Mouse (Mus musculus): Measurements from ENCODE around the gene Slc10a7. TPM values are rescaled to one million over a fixed set of nuclear protein-coding genes. Genes with fewer than 3 reads are reported as not detected.
A peak's percentile ranks its signal among the peaks of the same experiment; 100 is the strongest.
"Not testable (repeated sequence)": the region's sequence is repeated elsewhere in the genome, so short reads cannot be mapped to it uniquely, and the experiment has no call there.

The Slc10a7 gene
- polyA plus RNA-seq, 1 experiment from 2014 or later, result 9.5 TPM

GRCm38 (mm10) chr8:78716546-78716945 is 207.4 kb downstream of the Slc10a7 start:
- WGBS, result 89% methylated on average over 7 of the region's 7 CpGs
- Histone ChIP-seq H3K27ac (no peak overlapping the region), H3K9me3 (replicated peaks) (no peaks in the 10 kb centered on the region; the same call in 1 of the 2 replicates), H3K36me3 (peaks cover 7% of the 10 kb centered on the region), H3K4me3 (no peak overlapping the region), H3K4me1 (peaks cover 30% of the 10 kb centered on the region), H3K27me3 (ENCODE audit: low read depth, poor library complexity, severe bottlenecking) (no peaks in the 10 kb centered on the region)
- no peak for DNase-seq (ENCODE audit: low spot score)

- H3K27me3 ChIP-seq (ENCODE audit: low read depth, poor library complexity, severe bottlenecking); DNase-seq (ENCODE audit: low spot score); H3K4me3 ChIP-seq; H3K27ac ChIP-seq; H3K9me3 ChIP-seq (replicated peaks); H3K36me3 ChIP-seq: not testable (repeated sequence)
- WGBS, result 92% methylated on average over 10 of the region's 10 CpGs
- peaks cover 30% of the 10 kb centered on the region for H3K4me1 ChIP-seq
Observed at GRCm38 (mm10) chr8:78717191-78717590, 208.0 kb downstream of the Slc10a7 start.

GRCm38 (mm10) chr8:78719279-78720040 is 210.3 kb downstream of the Slc10a7 start:
- Histone ChIP-seq H3K9me3 (replicated peaks) (no peaks in the 10 kb centered on the region; the same call in 1 of the 2 replicates), H3K36me3 (peaks cover 7% of the 10 kb centered on the region), H3K4me3 (no peak overlapping the region), H3K27ac (peak overlapping the region; percentile 76), H3K27me3 (ENCODE audit: low read depth, poor library complexity, severe bottlenecking) (no peaks in the 10 kb centered on the region), H3K4me1 (peaks cover 17% of the 10 kb centered on the region)
- WGBS, result 83% methylated on average over 10 of the region's 10 CpGs
- no peak for DNase-seq (ENCODE audit: low spot score)

- DNase-seq (ENCODE audit: low spot score), result no peak
- Histone ChIP-seq H3K27me3 (ENCODE audit: low read depth, poor library complexity, severe bottlenecking) (no peaks in the 10 kb centered on the region), H3K9me3 (replicated peaks) (no peaks in the 10 kb centered on the region; the same call in 1 of the 2 replicates), H3K4me3 (no peak overlapping the region), H3K27ac (peak overlapping the region; percentile 76), H3K4me1 (peaks cover 16% of the 10 kb centered on the region), H3K36me3 (peaks cover 7% of the 10 kb centered on the region)
- 65% methylated on average over 8 of the region's 8 CpGs for WGBS
Observed at GRCm38 (mm10) chr8:78720041-78720414, 210.9 kb downstream of the Slc10a7 start.

- H3K27me3 ChIP-seq (ENCODE audit: low read depth, poor library complexity, severe bottlenecking), result no peaks in the 10 kb centered on the region
- no peak overlapping the region for H3K27ac ChIP-seq
- 94% methylated on average over 5 of the region's 5 CpGs for WGBS
- peaks cover 16% of the 10 kb centered on the region for H3K4me1 ChIP-seq
- H3K9me3 ChIP-seq (replicated peaks), result no peaks in the 10 kb centered on the region; the same call in 1 of the 2 replicates
- peaks cover 7% of the 10 kb centered on the region for H3K36me3 ChIP-seq
- no peak for DNase-seq (ENCODE audit: low spot score)
- no peak overlapping the region for H3K4me3 ChIP-seq
Observed at GRCm38 (mm10) chr8:78721576-78721975, 212.4 kb downstream of the Slc10a7 start.

- 91% methylated on average over 7 of the region's 7 CpGs for WGBS
- H3K9me3 ChIP-seq (replicated peaks), result no peaks in the 10 kb centered on the region; the same call in 1 of the 2 replicates
- DNase-seq (ENCODE audit: low spot score), result no peak
- H3K36me3 ChIP-seq, result peaks cover 7% of the 10 kb centered on the region
- H3K4me3 ChIP-seq, result no peak overlapping the region
- H3K27me3 ChIP-seq (ENCODE audit: low read depth, poor library complexity, severe bottlenecking), result no peaks in the 10 kb centered on the region
- no peak overlapping the region for H3K27ac ChIP-seq
- H3K4me1 ChIP-seq, result peaks cover 16% of the 10 kb centered on the region
Observed at GRCm38 (mm10) chr8:78722201-78722600, 213.1 kb downstream of the Slc10a7 start.

GRCm38 (mm10) chr8:78724832-78725231 is 215.7 kb downstream of the Slc10a7 start:
- Histone ChIP-seq H3K4me1 (peaks cover 9% of the 10 kb centered on the region), H3K27ac (no peak overlapping the region), H3K36me3 (peaks cover 5% of the 10 kb centered on the region), H3K27me3 (ENCODE audit: low read depth, poor library complexity, severe bottlenecking) (no peaks in the 10 kb centered on the region), H3K9me3 (replicated peaks) (no peaks in the 10 kb centered on the region), H3K4me3 (no peak overlapping the region)
- no peak for DNase-seq (ENCODE audit: low spot score)
- WGBS, result 94% methylated on average over 4 of the region's 4 CpGs

- Histone ChIP-seq H3K27ac (peak overlapping the region; percentile 19; the same call in 1 of the 2 replicates), H3K4me1 (no peaks in the 10 kb centered on the region), H3K27me3 (ENCODE audit: low read depth, poor library complexity, severe bottlenecking) (no peaks in the 10 kb centered on the region), H3K9me3 (replicated peaks) (no peaks in the 10 kb centered on the region), H3K4me3 (no peak overlapping the region), H3K36me3 (peaks cover 29% of the 10 kb centered on the region)
- WGBS, result 90% methylated on average over 14 of the region's 14 CpGs
- DNase-seq (ENCODE audit: low spot score), result no peak
Observed at GRCm38 (mm10) chr8:78728240-78728639, 219.1 kb downstream of the Slc10a7 start.

GRCm38 (mm10) chr8:78732410-78732809 is 223.3 kb downstream of the Slc10a7 start:
- no peaks in the 10 kb centered on the region for H3K27me3 ChIP-seq (ENCODE audit: low read depth, poor library complexity, severe bottlenecking)
- no peaks in the 10 kb centered on the region for H3K9me3 ChIP-seq (replicated peaks)
- H3K36me3 ChIP-seq, result peaks cover 29% of the 10 kb centered on the region
- 85% methylated on average over 7 of the region's 7 CpGs for WGBS
- H3K4me3 ChIP-seq, result no peak overlapping the region
- DNase-seq (ENCODE audit: low spot score), result no peak
- H3K4me1 ChIP-seq, result peaks cover 8% of the 10 kb centered on the region
- H3K27ac ChIP-seq, result no peak overlapping the region

GRCm38 (mm10) chr8:78732995-78733512 is 223.9 kb downstream of the Slc10a7 start:
- Histone ChIP-seq H3K9me3 (replicated peaks) (no peaks in the 10 kb centered on the region), H3K4me1 (peaks cover 14% of the 10 kb centered on the region), H3K4me3 (no peak overlapping the region), H3K27me3 (ENCODE audit: low read depth, poor library complexity, severe bottlenecking) (no peaks in the 10 kb centered on the region), H3K36me3 (peaks cover 29% of the 10 kb centered on the region), H3K27ac (no peak overlapping the region)
- DNase-seq (ENCODE audit: low spot score), result no peak
- 92% methylated on average over 12 of the region's 12 CpGs for WGBS

GRCm38 (mm10) chr8:78734721-78735517 is 225.8 kb downstream of the Slc10a7 start:
- peaks cover 24% of the 10 kb centered on the region for H3K36me3 ChIP-seq
- H3K27me3 ChIP-seq (ENCODE audit: low read depth, poor library complexity, severe bottlenecking), result no peaks in the 10 kb centered on the region
- H3K9me3 ChIP-seq (replicated peaks), result no peaks in the 10 kb centered on the region
- no peak for DNase-seq (ENCODE audit: low spot score)
- 94% methylated on average over 9 of the region's 9 CpGs for WGBS
- peaks cover 21% of the 10 kb centered on the region for H3K4me1 ChIP-seq
- H3K27ac ChIP-seq, result no peak overlapping the region
- no peak overlapping the region for H3K4me3 ChIP-seq

- Histone ChIP-seq H3K4me1 (peaks cover 50% of the 10 kb centered on the region), H3K9me3 (replicated peaks) (no peaks in the 10 kb centered on the region), H3K27ac (0 out of 2 replicates have a peak overlapping the region, but pooled peaks have one; percentile 59), H3K27me3 (ENCODE audit: low read depth, poor library complexity, severe bottlenecking) (no peaks in the 10 kb centered on the region), H3K4me3 (no peak overlapping the region), H3K36me3 (no peaks in the 10 kb centered on the region)
- WGBS, result 77% methylated on average over 4 of the region's 4 CpGs
- no peak for DNase-seq (ENCODE audit: low spot score)
Observed at GRCm38 (mm10) chr8:78738304-78738703, 229.2 kb downstream of the Slc10a7 start.

GRCm38 (mm10) chr8:78740936-78741335 is 231.8 kb downstream of the Slc10a7 start:
- Histone ChIP-seq H3K4me1 (peaks cover 47% of the 10 kb centered on the region), H3K4me3 (no peak overlapping the region), H3K27ac (peak overlapping the region; percentile 83), H3K27me3 (ENCODE audit: low read depth, poor library complexity, severe bottlenecking) (no peaks in the 10 kb centered on the region), H3K36me3 (no peaks in the 10 kb centered on the region), H3K9me3 (replicated peaks) (no peaks in the 10 kb centered on the region)
- no peak for DNase-seq (ENCODE audit: low spot score)
- WGBS, result 35% methylated on average over 6 of the region's 6 CpGs
